Mouse (Mus musculus) gastrocnemius, adult 8-10 months (tissue): ENCODE data around the gene Akap13. TPM values are rescaled to one million over a fixed set of nuclear protein-coding genes. Genes with fewer than 3 reads are reported as not detected.
"Not testable (repeated sequence)": the region's sequence is repeated elsewhere in the genome, so short reads cannot be mapped to it uniquely, and the experiment has no call there.

ENCODE experiments used
- DNase-seq, 2 experiments: peaks; one replicate each; pipeline ENCODE4 v3.0.0; 2022; ENCODE audit warnings: low spot score in 2 of 2
- microRNA-seq: library from miRNA; unstranded; fragments of <30 nt; microRNA quantifications from one replicate; pipeline ENCODE4 v1.2.0, GENCODE M21; 2022
- total RNA-seq, 4 experiments: library from RNA; stranded (reverse); gene quantifications; 2 replicates each; pipeline ENCODE4 v1.2.4; 2022

Gene Akap13
- total RNA-seq, 4 experiments from 2014 or later, result 53.9 to 74.5 (median 64.0) TPM

- DNase-seq, result not testable (repeated sequence)
Observed at GRCm38 (mm10) chr7:75788069-75788800, 332.9 kb downstream of the Akap13 start.

DNA sequence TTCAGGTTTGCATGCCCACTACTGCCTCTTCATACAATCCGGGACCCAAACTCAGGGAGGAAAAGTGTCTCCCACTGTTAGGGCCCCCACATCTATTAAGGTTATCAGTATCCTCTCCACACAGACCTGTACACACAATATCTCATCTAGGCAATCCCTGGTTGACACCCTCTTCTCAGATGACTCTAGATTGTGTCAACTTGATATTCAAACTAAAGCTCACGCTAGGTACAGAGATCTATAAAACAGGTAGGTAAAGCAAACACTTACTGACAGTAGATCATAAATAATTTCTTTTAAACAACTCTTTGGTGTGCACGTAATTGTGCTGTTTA is 333.4 kb downstream of the Akap13 start:
- not testable (repeated sequence) for DNase-seq

GRCm38 (mm10) chr7:75789746-75790145 is 334.4 kb downstream of the Akap13 start:
- DNase-seq, result no peak

- not testable (repeated sequence) for DNase-seq
Observed at GRCm38 (mm10) chr7:75791092-75791837, 335.9 kb downstream of the Akap13 start.

GRCm38 (mm10) chr7:75793091-75793490 is 337.8 kb downstream of the Akap13 start:
- DNase-seq, result no peak

DNA sequence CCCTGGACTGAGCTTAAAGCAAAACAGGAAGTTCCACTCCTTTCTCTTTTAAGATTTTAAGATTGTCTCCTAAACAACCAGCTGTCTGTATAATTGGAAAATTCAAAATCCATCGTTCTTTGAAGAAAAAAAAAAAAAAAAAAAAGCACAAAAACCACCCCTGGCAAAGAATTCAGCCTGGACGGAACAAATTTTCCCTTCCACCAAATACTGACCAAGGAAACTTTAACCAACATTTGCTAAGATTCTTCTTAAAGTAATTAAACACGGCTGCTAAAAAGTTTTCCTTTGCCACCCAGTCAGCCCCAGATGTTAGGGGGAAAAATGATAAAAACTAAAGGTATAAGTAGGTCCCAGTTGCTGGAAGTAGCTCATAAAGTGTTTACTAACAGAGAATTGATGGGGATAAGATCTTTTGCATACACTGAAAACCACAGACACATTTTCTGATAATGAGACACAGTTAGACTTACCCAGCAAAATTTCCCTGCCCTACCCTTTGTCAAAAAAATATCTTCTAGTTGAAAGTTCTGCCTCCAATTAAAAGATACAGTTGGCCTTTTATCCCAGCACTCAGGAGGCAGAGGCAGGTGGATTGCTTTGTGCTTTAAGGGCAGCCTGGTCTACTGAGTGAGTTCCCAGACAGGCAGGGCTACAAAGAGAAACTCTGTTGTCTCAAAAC is 338.5 kb downstream of the Akap13 start:
- DNase-seq, result no peak

GRCm38 (mm10) chr7:75795106-75795505 is 339.8 kb downstream of the Akap13 start:
- DNase-seq, result no peak

DNA sequence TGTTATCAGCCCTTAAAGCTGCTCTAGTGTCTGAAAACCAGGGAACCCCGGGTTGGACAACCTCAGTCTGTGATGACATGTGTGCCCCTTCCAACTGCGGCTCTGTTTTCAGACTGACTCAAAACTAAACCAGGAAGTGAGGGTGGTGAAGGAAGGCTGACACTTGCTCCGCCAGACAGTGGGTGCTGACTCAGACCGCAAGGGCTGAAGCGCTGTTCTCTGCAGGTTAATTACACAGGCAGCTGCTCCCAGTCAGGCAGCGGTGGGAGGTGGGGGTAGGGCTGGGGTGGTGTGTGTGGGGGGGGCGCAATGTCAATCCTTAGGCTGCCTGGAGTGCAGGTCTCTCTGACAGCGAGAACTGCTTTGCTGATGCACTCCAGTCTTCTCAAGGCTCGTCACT is 341.1 kb downstream of the Akap13 start:
- no peak for DNase-seq

DNA sequence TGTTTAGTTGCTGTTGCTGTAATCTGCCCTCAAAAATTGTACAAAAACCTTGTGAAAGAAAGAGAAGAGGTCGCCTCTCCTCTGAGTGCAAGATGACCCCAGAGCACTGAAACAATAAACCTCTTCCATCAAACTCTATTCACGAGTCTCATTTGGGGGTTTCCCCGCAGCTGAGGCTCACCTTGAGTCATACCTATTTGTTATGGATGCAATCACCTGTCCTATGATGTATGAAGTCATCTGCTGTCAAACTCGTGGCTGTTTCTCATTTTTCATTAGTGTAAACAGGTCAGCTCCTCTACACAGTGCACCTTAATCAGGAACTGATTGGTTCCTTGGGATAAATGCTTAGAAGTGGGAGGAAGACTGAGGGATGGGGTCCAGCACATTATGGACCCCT is 345.2 kb downstream of the Akap13 start:
- no peak for DNase-seq

- no peak for DNase-seq
Observed at GRCm38 (mm10) chr7:75801022-75801421, 345.7 kb downstream of the Akap13 start.

GRCm38 (mm10) chr7:75801621-75802358 is 346.5 kb downstream of the Akap13 start:
- DNase-seq, result no peak

DNA sequence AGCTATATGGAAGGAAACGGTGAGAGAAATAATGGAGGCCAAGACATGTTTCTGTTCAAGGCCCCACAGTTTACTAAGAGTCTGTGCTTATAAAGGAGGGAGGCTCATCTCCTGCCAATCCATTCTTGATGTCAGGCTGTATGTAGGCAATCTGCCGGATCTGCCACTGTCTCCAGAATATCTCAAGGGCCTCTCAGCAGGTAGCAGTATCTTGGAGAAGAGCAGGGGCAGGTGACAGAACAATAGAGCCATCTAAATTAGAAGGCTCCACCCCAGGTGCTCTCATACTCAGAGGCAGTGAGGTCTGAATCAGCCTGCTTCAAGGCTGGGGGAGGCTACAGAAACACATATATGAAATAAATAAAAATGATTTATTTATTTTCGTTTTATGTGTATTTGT is 347.6 kb downstream of the Akap13 start:
- DNase-seq, result no peak

Small RNA genes within 50 kb of the gene (microRNA-seq; reads per million reads assigned to microRNA genes)
- not detected for gene Gm23251

Other genes with a start within 250 kb of the Akap13 start
- under 1 TPM; 0.24 to 0.51 (median 0.32) TPM for gene Sv2b, start 146.3 kb upstream of the Akap13 start, total RNA-seq